Mouse (Mus musculus) MEL (cell line): ENCODE results near the gene Vgll4.

Source experiments
- EP300 ChIP-seq, 2 experiments: IDR thresholded peaks; 2 replicates each; pipeline ENCODE4 v1.6.1; 2011; ENCODE audit warnings: improper control_type of control experiment in 2 of 2, low read length in 2 of 2, low read depth in 1 of 2, mild to moderate bottlenecking in 1 of 2
- NELFE ChIP-seq: IDR thresholded peaks from 2 replicates; pipeline ENCODE4 v1.6.1; 2011; ENCODE audit warnings: low read depth, low read length, improper control_type of control experiment
- POLR2A ChIP-seq, 2 experiments: IDR thresholded peaks; 2 replicates each; pipeline ENCODE4 v1.6.1; 2011 to 2012; ENCODE audit warnings: low read length in 2 of 2, mild to moderate bottlenecking in 2 of 2, control low read depth in 1 of 2, improper control_type of control experiment in 1 of 2, low read depth in 1 of 2, moderate library complexity in 1 of 2; ENCODE audit not compliant: control insufficient read depth in 1 of 2, insufficient read depth in 1 of 2, poor library complexity in 1 of 2

- no peak for TF ChIP-seq NELFE
- no peak for TF ChIP-seq EP300 (IDR thresholded peaks at IDR 0.05; ENCODE audit: low read depth in 1 of 2, low read length in 2 of 2)
- TF ChIP-seq POLR2A (IDR thresholded peaks at IDR 0.05; ENCODE audit: control insufficient read depth in 1 of 2, insufficient read depth in 1 of 2, low read depth in 1 of 2, low read length in 2 of 2, poor library complexity in 1 of 2), result no peak
Observed at GRCm38 (mm10) chr6:114963636-114964035, 6.2 kb downstream of the Vgll4 start.
